Mouse (Mus musculus) neural tube, embryonic 11.5 days (tissue): ENCODE results near the gene Lrrc75b. TPM values are rescaled to one million over a fixed set of nuclear protein-coding genes. Genes with fewer than 3 reads are reported as not detected.
"Not testable (repeated sequence)": the region's sequence is repeated elsewhere in the genome, so short reads cannot be mapped to it uniquely, and the experiment has no call there.

Experiments used
- ATAC-seq: fragments of 200-750 bp; cut with Nextera tagmentation; 2 replicates; pipeline ENCODE4 v1.8.0; 2017; ENCODE audit warnings: moderate number of reproducible peaks, mild to moderate bottlenecking, moderate TSS enrichment, moderate library complexity; ENCODE audit not compliant: insufficient read depth, low FRiP score, low TSS enrichment
- DNase-seq: peaks from one replicate; pipeline ENCODE4 v3.0.0-alpha.2; 2015; ENCODE audit warnings: low spot score
- H3K27ac ChIP-seq: fragments of 300-500 bp; sonication (generic); 2 replicates; pipeline ENCODE4 v1.5.1; 2014; ENCODE audit warnings: low read depth, mild to moderate bottlenecking, low read length
- H3K27me3 ChIP-seq: fragments of 300-500 bp; sonication (generic); 2 replicates; pipeline ENCODE4 v1.6.1; 2014; ENCODE audit warnings: mild to moderate bottlenecking, low read length, mixed read lengths; ENCODE audit not compliant: control insufficient read depth, insufficient read depth
- H3K36me3 ChIP-seq: fragments of 300-500 bp; sonication (generic); 2 replicates; pipeline ENCODE4 v1.6.1; 2014; ENCODE audit warnings: mild to moderate bottlenecking, low read length, moderate library complexity, mixed read lengths; ENCODE audit not compliant: control insufficient read depth, insufficient read depth
- H3K4me1 ChIP-seq: fragments of 300-500 bp; sonication (generic); 2 replicates; pipeline ENCODE4 v1.6.1; 2014; ENCODE audit warnings: low read length, mixed read lengths; ENCODE audit not compliant: control insufficient read depth, insufficient read depth
- H3K4me2 ChIP-seq: fragments of 300-500 bp; sonication (generic); 2 replicates; pipeline ENCODE4 v1.6.1; 2014; ENCODE audit warnings: low read depth, mild to moderate bottlenecking, moderate library complexity
- H3K4me3 ChIP-seq: fragments of 300-500 bp; sonication (generic); 2 replicates; pipeline ENCODE4 v1.5.1; 2014; ENCODE audit warnings: low read depth, low read length
- H3K9ac ChIP-seq: fragments of 300-500 bp; sonication (generic); 2 replicates; pipeline ENCODE4 v1.6.1; 2014; ENCODE audit warnings: mild to moderate bottlenecking, low read length
- H3K9me3 ChIP-seq: fragments of 300-500 bp; sonication (generic); 2 replicates; pipeline ENCODE4 v1.6.1; 2016; ENCODE audit warnings: low read length; ENCODE audit not compliant: control insufficient read depth
- WGBS: fragments of 180-500 bp; shearing (Covaris S2); extraction: QIAGEN DNeasy Blood & Tissue Kit; methylation state at CpG from one replicate; pipeline ENCODE4 v1.1.7; 2014; 5-methylcytosine and 5-hydroxymethylcytosine counted together
- polyA plus RNA-seq: library from polyadenylated mRNA; unstranded; fragments of >200 nt; fragmentation: Nextera tagmentation; extraction: Ambion mirVana; gene quantifications from 2 replicates; pipeline ENCODE4 v1.2.1, GENCODE M21; 2014

Gene Lrrc75b
- polyA plus RNA-seq, 1 experiment from 2014 or later, result 6.6 TPM

GRCm38 (mm10) chr10:75510446-75510845, 49.7 kb downstream of the Lrrc75b start:
- WGBS, result 95% methylated on average over 7 of the region's 7 CpGs

GRCm38 (mm10) chr10:75505928-75506327, 54.2 kb downstream of the Lrrc75b start:
- 93% methylated on average over 3 of the region's 3 CpGs for WGBS
- not testable (repeated sequence) for H3K4me1 ChIP-seq, H3K4me2 ChIP-seq, H3K27me3 ChIP-seq, DNase-seq, H3K9me3 ChIP-seq, H3K27ac ChIP-seq, ATAC-seq, H3K4me3 ChIP-seq, H3K9ac ChIP-seq
- peaks cover 14% of the 10 kb centered on the region for H3K36me3 ChIP-seq

More at GRCm38 (mm10) chr10:75510446-75510845, 49.7 kb downstream of the Lrrc75b start:
- H3K4me1 ChIP-seq, result no peaks in the 10 kb centered on the region
- no peak overlapping the region for H3K4me3 ChIP-seq
- DNase-seq (no peak), ATAC-seq (no peak)
- H3K9ac ChIP-seq, result no peak overlapping the region
- no peaks in the 10 kb centered on the region for H3K9me3 ChIP-seq
- no peak overlapping the region for H3K27ac ChIP-seq
- H3K4me2 ChIP-seq, result no peak overlapping the region
- H3K27me3 ChIP-seq, result no peaks in the 10 kb centered on the region
- H3K36me3 ChIP-seq, result peaks cover 17% of the 10 kb centered on the region

- ATAC-seq, result no peak
- H3K9ac ChIP-seq, result no peak overlapping the region
- H3K27ac ChIP-seq, result no peak overlapping the region
- no peak for DNase-seq
- no peak overlapping the region for H3K4me2 ChIP-seq
- H3K36me3 ChIP-seq, result peaks cover 14% of the 10 kb centered on the region
- H3K27me3 ChIP-seq, result no peaks in the 10 kb centered on the region
- no peak overlapping the region for H3K4me3 ChIP-seq
- WGBS, result 64% methylated on average over 3 of the region's 3 CpGs
- no peaks in the 10 kb centered on the region for H3K4me1 ChIP-seq
- H3K9me3 ChIP-seq, result no peaks in the 10 kb centered on the region
Measured at GRCm38 (mm10) chr10:75505130-75505495, 55.0 kb downstream of the Lrrc75b start.

- H3K27me3 ChIP-seq, result no peaks in the 10 kb centered on the region
- no peak overlapping the region for H3K4me2 ChIP-seq
- 89% methylated on average over 8 of the region's 8 CpGs for WGBS
- peaks cover 13% of the 10 kb centered on the region for H3K36me3 ChIP-seq
- no peak for DNase-seq
- H3K9ac ChIP-seq, result no peak overlapping the region
- H3K9me3 ChIP-seq, result no peaks in the 10 kb centered on the region
- H3K4me1 ChIP-seq, result no peaks in the 10 kb centered on the region
- no peak overlapping the region for H3K27ac ChIP-seq
- no peak overlapping the region for H3K4me3 ChIP-seq
- no peak for ATAC-seq
Measured at GRCm38 (mm10) chr10:75504234-75505129, 55.6 kb downstream of the Lrrc75b start.

- H3K36me3 ChIP-seq, result peaks cover 6% of the 10 kb centered on the region
- no peak for DNase-seq
- no peak overlapping the region for H3K27ac ChIP-seq
- H3K27me3 ChIP-seq, result no peaks in the 10 kb centered on the region
- H3K4me1 ChIP-seq, result no peaks in the 10 kb centered on the region
- ATAC-seq, result no peak
- H3K4me2 ChIP-seq, result no peak overlapping the region
- H3K9me3 ChIP-seq, result no peaks in the 10 kb centered on the region
- H3K9ac ChIP-seq, result no peak overlapping the region
- WGBS, result 94% methylated on average over 7 of the region's 7 CpGs
- H3K4me3 ChIP-seq, result no peak overlapping the region
Measured at GRCm38 (mm10) chr10:75503692-75504091, 56.4 kb downstream of the Lrrc75b start.

GRCm38 (mm10) chr10:75501641-75502040, 58.5 kb downstream of the Lrrc75b start:
- Histone ChIP-seq H3K9me3 (no peaks in the 10 kb centered on the region), H3K36me3 (no peaks in the 10 kb centered on the region), H3K27ac (no peak overlapping the region), H3K4me1 (no peaks in the 10 kb centered on the region), H3K4me3 (no peak overlapping the region), H3K4me2 (no peak overlapping the region), H3K9ac (no peak overlapping the region), H3K27me3 (no peaks in the 10 kb centered on the region)
- DNase-seq (no peak), ATAC-seq (no peak)
- whole genome bisulfite sequencing, result 97% methylated on average over 1 of the region's 1 CpGs

DNA sequence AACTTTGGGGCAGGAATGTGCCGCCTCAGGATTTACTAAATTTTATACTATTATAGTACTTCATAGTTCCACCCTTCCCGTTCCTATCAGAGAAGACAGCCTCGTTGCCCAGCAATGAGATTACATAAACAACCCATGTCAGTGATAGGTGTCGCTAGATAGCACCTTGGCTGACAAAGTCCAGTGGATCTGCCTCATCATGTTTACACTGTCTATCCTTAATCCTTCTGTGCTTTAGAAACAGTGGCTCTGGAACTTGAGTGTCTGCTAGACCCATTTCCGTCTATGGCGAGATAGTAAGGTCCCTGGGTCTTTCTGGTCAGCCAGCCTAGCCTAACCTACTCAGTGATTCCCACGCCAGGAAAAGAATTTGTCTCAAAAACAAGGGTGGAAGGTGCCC, 59.8 kb downstream of the Lrrc75b start:
- Histone ChIP-seq H3K27me3 (no peaks in the 10 kb centered on the region), H3K4me2 (no peak overlapping the region), H3K27ac (no peak overlapping the region), H3K9ac (no peak overlapping the region), H3K36me3 (no peaks in the 10 kb centered on the region), H3K4me1 (no peaks in the 10 kb centered on the region), H3K9me3 (no peaks in the 10 kb centered on the region), H3K4me3 (no peak overlapping the region)
- ATAC-seq, result no peak
- no peak for DNase-seq
- WGBS, result 77% methylated on average over 7 of the region's 7 CpGs
